Mouse (Mus musculus) embryonic fibroblast, embryonic 13.5 days (primary cell): Measurements from ENCODE around the gene Adam12. TPM values are rescaled to one million over a fixed set of nuclear protein-coding genes. Genes with fewer than 3 reads are reported as not detected.
A peak's percentile ranks its signal among the peaks of the same experiment; 100 is the strongest.

Experiments used
- H3K27ac ChIP-seq: 2 replicates; pipeline ENCODE4 v1.5.1; 2012; ENCODE audit warnings: low read length, control low read depth, inconsistent platforms; ENCODE audit not compliant: insufficient read depth
- H3K4me1 ChIP-seq: 2 replicates; pipeline ENCODE4 v1.6.1; 2011; ENCODE audit warnings: low read length; ENCODE audit not compliant: control insufficient read depth, insufficient read depth
- H3K4me3 ChIP-seq: 2 replicates; pipeline ENCODE4 v1.5.1; 2011; ENCODE audit warnings: mild to moderate bottlenecking, control low read depth, low read length; ENCODE audit not compliant: insufficient read depth
- CTCF ChIP-seq: IDR thresholded peaks from 2 replicates; pipeline ENCODE4 v1.5.1; 2011; ENCODE audit warnings: mild to moderate bottlenecking, control low read depth, low read length, moderate library complexity, borderline replicate concordance; ENCODE audit not compliant: insufficient read depth
- POLR2A ChIP-seq: IDR thresholded peaks from 2 replicates; pipeline ENCODE4 v1.6.1; 2011; ENCODE audit warnings: low read depth, mild to moderate bottlenecking, control low read depth, low read length, moderate library complexity
- polyA plus RNA-seq: library from polyadenylated mRNA; stranded (reverse); fragments of >200 nt; gene quantifications from 2 replicates; pipeline ENCODE4 v1.2.4, GENCODE M21; 2011; ENCODE audit warnings: low read depth; ENCODE audit not compliant: missing spikeins, insufficient read length

The Adam12 gene
- 76.7 and 104 TPM in 2 replicates for polyA plus RNA-seq

GRCm38 (mm10) chr7:134231378-134232346, at the start of gene Adam12:
TSS of gene Adam12 (minus strand) at chr7:134232146.
- peak within 1 kb of the TSS; percentile 85 for H3K27ac ChIP-seq
- TF ChIP-seq POLR2A (no peak), CTCF (no peak)
- H3K4me3 ChIP-seq = no peak within 1 kb of the TSS

GRCm38 (mm10) chr7:134272956-134273355, 41.0 kb upstream of the Adam12 start:
- no peak for TF ChIP-seq POLR2A
- no peak for TF ChIP-seq CTCF
- Histone ChIP-seq H3K4me3 (no peak overlapping the region), H3K27ac (no peak overlapping the region), H3K4me1 (no peaks in the 10 kb centered on the region; the same call in 1 of the 2 replicates)

More at GRCm38 (mm10) chr7:134231378-134232346, at the start of gene Adam12:
- H3K4me1 ChIP-seq = peaks cover 14% of the 10 kb centered on the region

GRCm38 (mm10) chr7:134272421-134272820, 40.5 kb upstream of the Adam12 start:
- Histone ChIP-seq H3K4me3 (no peak overlapping the region), H3K27ac (no peak overlapping the region), H3K4me1 (no peaks in the 10 kb centered on the region; the same call in 1 of the 2 replicates)
- no peak for TF ChIP-seq POLR2A
- no peak for TF ChIP-seq CTCF

GRCm38 (mm10) chr7:134265783-134266182, 33.8 kb upstream of the Adam12 start:
- TF ChIP-seq CTCF (no peak), POLR2A (no peak)
- no peak overlapping the region for H3K4me3 ChIP-seq
- H3K27ac ChIP-seq = no peak overlapping the region
- peaks cover 6% of the 10 kb centered on the region; the same call in 1 of the 2 replicates for H3K4me1 ChIP-seq

DNA sequence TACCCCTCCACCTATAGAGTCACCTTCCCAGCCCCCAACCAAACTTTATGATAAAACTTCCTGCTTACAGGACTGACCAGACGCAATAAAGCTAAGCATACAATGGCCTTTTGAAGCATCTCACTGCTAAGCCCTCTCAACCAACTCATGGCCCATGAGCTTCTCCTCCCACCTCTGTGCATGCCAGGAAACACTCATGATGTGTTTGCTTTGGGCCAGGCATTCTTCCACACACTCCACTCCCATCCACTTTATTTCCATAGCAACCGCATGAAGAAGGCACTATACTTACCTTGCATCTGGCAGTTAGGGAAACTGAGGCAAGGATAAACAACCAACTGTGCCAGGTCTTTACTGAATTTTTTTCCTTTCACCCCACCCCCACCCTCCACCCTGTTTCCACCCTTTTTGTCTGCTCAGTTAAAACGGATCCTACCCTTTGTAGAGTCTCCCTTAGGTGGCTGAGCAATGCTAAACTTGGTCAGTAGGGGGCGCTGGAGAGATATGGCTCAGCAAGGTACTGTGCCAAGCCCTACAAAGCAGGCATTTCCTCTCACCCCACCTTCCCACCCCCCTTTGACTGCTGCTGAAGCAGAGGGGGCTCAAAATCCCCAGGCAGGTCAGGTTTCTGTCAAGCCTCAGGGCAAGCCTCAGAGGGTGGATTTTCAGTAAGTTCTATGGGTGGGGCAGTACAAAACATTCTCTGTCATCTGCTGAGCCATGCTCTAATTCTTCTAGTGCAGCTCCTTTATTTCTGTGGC, 31.4 kb upstream of the Adam12 start:
- Histone ChIP-seq H3K4me1 (peaks cover 6% of the 10 kb centered on the region; the same call in 1 of the 2 replicates), H3K4me3 (no peak overlapping the region), H3K27ac (peak overlapping the region; percentile 98)
- TF ChIP-seq POLR2A = no peak
- peak; percentile 62 for TF ChIP-seq CTCF

DNA sequence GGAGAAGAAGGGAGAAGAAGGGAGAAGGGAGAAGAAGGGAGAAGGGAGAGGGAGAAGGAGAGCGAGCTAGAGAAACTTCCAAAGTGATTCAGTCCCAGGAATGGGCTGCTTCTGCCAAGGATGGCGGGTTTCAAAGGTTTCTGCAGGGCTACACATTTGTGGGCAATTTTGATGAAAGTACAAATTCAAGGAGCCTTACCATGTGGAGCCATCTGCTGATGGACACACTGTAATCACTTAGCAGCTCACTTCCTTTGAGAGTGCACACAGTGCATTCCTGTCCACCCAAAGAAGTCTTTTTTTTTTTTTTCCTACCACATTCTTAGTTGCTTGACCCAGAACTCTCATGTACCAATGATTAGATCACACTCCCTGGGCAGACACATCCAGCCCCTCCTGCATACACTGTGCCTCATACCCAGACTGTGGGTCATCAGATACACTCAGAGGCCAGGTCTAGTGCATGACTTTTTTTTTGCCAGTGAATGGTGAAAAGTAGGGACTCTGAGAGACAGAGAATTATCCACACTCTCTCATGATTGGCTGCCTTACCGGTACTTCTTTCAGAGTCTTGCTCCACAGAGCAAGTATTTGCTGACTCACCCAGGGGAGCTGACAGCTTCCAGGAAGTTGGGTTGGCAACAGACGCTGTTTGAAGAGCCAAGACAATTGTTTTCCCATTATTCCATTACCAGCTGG, 29.2 kb upstream of the Adam12 start:
- H3K4me1 ChIP-seq = peaks cover 6% of the 10 kb centered on the region; the same call in 1 of the 2 replicates
- H3K4me3 ChIP-seq = no peak overlapping the region
- H3K27ac ChIP-seq = peak overlapping the region; percentile 98
- no peak for TF ChIP-seq POLR2A

DNA sequence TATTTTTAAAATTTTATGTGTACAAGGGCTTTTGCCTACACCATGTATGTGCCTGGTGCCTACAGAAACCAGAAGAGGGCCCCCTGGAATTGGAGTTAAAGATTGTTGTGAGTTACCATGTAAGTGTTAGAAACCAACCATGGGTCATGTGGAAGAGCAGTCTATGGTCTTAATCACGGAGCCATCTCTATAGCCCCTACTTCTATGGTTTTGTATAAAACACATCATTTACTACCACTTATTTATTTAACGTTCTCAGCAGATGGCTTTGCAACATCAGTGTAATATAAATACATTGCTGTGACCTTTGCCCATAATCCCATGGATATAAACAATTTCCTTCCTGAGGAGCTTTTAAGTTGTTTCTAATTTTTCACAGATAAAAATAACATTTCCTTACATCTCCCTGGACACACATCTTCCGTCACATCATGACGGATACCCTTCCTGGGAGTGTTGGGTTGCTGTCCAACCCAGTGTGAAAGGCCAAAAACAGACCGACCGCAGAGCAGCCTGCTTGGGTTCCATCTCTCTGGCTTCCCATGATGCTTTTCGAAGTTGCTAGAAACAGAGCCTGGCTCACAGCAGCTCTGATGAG, 18.4 kb upstream of the Adam12 start:
- Histone ChIP-seq H3K27ac (no peak overlapping the region), H3K4me1 (no peaks in the 10 kb centered on the region), H3K4me3 (no peak overlapping the region)
- TF ChIP-seq POLR2A (no peak), CTCF (no peak)

GRCm38 (mm10) chr7:134248041-134248440, 16.1 kb upstream of the Adam12 start:
- no peak overlapping the region for H3K27ac ChIP-seq
- H3K4me1 ChIP-seq = no peaks in the 10 kb centered on the region
- TF ChIP-seq CTCF (no peak), POLR2A (no peak)
- no peak overlapping the region for H3K4me3 ChIP-seq

DNA sequence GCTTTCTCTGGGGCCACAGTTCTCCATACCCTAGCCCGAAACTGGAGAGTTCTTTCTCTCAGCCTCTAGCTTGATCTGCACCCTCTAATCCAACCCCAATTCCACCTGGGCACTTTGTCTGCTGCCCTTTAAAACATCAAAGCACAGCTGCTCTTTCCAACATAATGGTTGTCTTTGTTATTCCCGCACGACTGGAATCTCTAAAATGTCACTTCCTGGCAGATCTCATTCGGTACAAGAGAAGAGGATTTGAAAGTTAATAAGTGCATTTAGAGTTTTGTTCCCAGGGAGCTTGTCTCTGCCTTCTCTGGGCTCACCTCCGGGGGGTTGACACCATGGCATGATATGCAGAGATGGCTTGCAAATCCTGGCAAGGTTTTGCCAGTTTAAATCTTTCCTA, 14.7 kb upstream of the Adam12 start:
- H3K4me1 ChIP-seq = no peaks in the 10 kb centered on the region
- H3K4me3 ChIP-seq = no peak overlapping the region
- H3K27ac ChIP-seq = no peak overlapping the region
- no peak for TF ChIP-seq CTCF
- TF ChIP-seq POLR2A = no peak
